Mouse (Mus musculus): ENCODE results near the gene Serpinb3b. TPM values are rescaled to one million over a fixed set of nuclear protein-coding genes. Genes with fewer than 3 reads are reported as not detected.
"Not testable (repeated sequence)": the region's sequence is repeated elsewhere in the genome, so short reads cannot be mapped to it uniquely, and the experiment has no call there.

Serpinb3b gene
- not detected for total RNA-seq (2022)

GRCm38 (mm10) chr1:107278261-107278660 is at the start of gene Serpinb3b, which contains the start of gene Serpinb3c:
Serpinb3b (minus strand) TSS chr1:107278361.
Serpinb3c (minus strand) TSS chr1:107278371.
- DNase-seq (ENCODE audit: low spot score in 2 of 2) = not testable (repeated sequence)

- DNase-seq (ENCODE audit: low spot score in 2 of 2) = not testable (repeated sequence)
These were observed 35.0 kb downstream of the Serpinb3b start for GRCm38 (mm10) chr1:107243170-107243569.

GRCm38 (mm10) chr1:107217276-107217675 is 60.9 kb downstream of the Serpinb3b start:
- DNase-seq (ENCODE audit: low spot score in 2 of 2) = not testable (repeated sequence)

- DNase-seq (ENCODE audit: low spot score in 2 of 2) = not testable (repeated sequence)
These were observed 150.7 kb downstream of the Serpinb3b start for GRCm38 (mm10) chr1:107127453-107127852.

Other genes starting within 250 kb of the Serpinb3b start
- gene Serpinb3a, start 226.1 kb downstream of the Serpinb3b start, total RNA-seq (2022) = not detected
- not detected for gene Serpinb3d, start 194.9 kb downstream of the Serpinb3b start, total RNA-seq (2022)
- gene Serpinb3c, start within 50 bp of the Serpinb3b start, total RNA-seq (2022) = not detected
- not detected for gene Serpinb11, start 82.8 kb upstream of the Serpinb3b start, total RNA-seq (2022)
- under 1 TPM; 0.16 to 0.97 (median 0.57) TPM for gene Serpinb7, start 121.3 kb upstream of the Serpinb3b start, total RNA-seq (2022)
- gene Serpinb2, start 233.1 kb upstream of the Serpinb3b start, total RNA-seq (2022) = not detected